Mouse (Mus musculus) neutrophil, adult 5-6 weeks (primary cell): ENCODE measurements around the gene 9430015G10Rik. TPM values are rescaled to one million over a fixed set of nuclear protein-coding genes. Genes with fewer than 3 reads are reported as not detected.

Source experiments
- ATAC-seq: fragments of 151-379, 151-347 bp; 2 replicates; pipeline ENCODE4 v1.8.0; 2017; ENCODE audit warnings: mild to moderate bottlenecking, moderate TSS enrichment; ENCODE audit not compliant: insufficient number of reproducible peaks, poor library complexity, low FRiP score, severe bottlenecking; ENCODE audit errors: extremely low read depth
- total RNA-seq: library from RNA; stranded (forward); fragments of 200-1000 nt; gene quantifications from 2 replicates; pipeline ENCODE4 v1.2.3, GENCODE M21; 2017

Gene 9430015G10Rik
- total RNA-seq, 1 experiment from 2014 or later, result 32.6 TPM

DNA sequence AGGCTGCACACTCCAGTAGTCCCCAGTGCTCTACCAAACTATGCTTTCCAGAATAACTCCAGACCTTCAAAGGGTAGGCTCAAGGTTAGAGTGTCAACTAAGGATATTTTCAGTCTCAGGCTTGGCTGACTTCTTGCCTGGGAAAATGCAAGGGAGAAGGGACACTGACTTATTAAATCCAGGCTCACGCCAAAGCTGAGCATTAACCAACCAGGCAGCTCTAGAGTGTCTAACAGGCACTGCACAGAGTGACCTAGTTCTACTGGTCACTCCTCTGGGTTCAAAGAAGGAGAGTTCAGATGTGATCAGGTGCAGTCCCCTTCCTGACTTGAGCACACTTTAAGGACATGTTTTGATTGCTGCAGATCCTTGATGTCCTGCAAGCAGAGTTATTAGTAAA lies 17.0 kb upstream of the 9430015G10Rik start:
- no peak for ATAC-seq

DNA sequence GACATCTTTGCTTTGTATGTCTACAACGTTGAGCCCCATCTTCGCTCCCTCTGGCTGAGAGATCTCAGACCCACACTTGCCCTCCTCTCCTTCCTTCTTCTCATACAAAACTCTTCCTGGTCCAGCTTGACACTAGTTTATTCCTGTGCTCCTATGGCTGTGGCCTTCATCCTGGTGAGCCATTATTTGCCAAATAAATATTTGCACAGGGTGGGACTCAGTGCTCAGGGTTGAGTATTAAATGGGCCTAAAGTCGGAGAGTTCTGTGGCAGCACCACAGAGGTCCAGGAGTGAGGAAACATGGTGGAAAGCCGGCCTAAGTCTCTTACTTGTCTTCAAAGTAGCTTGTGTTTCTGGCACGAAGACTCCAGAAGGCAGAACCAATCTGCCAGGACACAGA lies 16.0 kb upstream of the 9430015G10Rik start:
- ATAC-seq, result no peak

DNA sequence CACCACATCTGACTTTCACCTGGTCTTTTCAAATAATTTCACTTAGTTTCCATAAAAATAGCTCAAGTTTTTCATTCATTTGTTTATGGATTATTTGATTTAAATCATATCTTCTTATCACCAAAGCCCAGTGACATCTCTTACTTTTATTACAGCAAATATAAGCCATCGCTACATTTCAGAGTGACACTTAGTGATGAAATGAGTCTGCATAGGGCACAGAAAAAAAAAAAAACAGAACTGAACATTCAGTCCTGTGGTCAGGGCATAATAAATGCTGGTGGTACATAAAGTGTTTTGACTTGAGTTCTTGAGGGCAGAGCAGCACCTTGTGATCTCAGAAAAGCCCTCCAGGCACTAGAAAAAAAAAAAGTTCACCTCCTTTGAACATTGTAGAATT lies 13.6 kb upstream of the 9430015G10Rik start:
- ATAC-seq, result no peak

DNA sequence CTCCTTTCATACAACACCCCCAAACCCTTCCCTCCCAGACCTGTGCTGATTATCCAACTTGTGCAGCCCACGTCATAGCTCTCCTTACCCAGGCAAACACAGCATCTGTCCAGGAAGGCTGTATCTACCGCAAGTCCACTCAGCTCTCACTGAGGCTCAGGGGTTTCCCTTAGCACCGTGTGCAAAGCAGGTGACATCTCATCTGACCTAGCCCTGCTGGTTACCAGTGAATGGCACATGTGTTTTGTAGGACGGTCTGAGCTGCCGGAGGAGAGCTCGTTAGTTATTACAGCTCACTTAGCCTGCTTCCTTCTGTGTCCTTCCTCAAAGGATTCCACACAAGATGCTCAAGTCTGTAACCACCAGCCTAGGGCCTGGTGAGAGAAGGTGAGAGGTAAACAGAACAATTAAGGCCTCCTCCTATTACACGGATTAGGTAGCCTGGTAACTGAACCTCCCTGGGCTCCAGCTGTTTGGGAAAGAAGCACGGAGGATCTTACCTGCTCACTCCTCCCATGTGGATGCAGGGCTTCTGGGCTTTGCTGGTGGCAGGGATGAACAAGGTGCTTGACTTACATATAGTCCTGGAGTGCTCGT lies 11.9 kb upstream of the 9430015G10Rik start:
- no peak for ATAC-seq

DNA sequence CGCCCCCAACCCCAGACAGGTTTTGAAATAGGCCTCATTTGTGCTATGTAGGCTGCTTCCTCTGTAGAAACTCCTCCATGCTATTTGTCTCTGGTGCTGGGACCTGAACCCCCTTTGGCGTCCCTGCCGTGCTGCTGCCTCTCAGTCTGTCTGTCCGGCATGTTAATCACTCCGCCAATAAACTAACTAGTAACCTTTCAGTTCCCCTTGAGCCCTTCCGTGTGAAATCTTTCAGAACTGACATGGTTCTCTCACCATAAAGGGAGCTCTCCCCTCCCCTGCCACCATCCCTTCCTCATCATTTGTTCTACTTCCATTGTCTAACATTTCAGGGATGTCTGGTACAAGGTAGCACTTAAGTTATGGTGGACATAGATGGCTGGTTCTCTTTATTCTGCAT lies 10.4 kb upstream of the 9430015G10Rik start:
- ATAC-seq, result no peak

DNA sequence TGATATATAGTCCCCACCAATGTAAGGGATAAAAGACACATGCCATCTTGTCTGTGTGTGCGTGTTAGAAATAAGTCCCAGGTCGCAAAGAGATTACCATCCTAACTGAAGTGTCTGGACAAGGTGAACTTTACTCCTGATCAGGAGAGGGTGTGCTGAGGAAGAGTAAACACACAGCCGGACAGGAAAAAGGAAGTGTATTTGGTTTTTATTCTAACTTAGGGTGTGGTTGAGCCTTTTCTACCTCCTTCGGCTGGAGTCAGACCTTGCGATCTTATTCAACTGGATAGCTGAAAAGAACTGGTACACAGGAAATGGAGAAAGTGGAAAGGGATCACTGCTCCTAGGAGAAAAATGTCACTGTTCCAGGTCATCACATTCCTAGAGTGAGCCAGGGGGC lies 9.3 kb upstream of the 9430015G10Rik start:
- no peak for ATAC-seq

DNA sequence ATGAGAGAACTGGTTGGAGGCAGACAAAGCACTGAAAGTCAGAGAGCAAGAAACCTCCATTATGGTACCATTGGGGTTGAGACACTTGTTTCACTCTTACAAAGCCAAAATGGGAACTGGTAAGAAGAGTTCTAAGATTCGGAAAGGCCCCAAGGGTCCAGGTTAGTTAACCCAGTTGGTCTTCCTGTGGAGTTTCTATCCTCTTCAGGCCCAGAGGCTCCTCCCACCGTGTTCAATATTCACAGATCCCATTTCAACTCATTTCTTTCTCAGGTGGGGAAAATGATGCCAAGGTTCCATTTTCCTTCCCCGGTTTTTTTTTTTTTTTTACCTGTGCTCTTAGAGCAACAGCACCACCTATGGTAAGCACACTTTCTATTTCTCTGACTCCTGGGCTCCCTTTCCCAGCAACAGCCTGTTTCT lies 8.3 kb upstream of the 9430015G10Rik start:
- ATAC-seq, result no peak

DNA sequence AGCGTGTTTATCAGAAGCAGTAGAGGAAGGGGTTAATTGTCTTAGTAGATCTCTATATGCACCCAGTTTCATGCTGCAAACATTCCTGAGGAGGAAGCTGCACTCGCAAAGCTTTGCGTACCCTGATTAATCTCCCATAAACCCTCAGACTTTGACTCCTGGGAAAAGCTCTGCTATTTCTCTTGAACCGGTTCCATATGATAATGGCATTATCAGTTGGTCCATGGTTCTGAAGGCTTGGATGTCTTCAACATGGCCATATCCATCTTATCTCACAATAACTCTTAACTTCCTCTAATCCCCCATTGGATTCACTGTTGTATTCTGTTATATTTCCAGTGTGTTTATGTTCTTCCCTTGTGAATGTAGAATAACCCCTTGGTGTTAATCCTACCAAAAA lies 6.4 kb upstream of the 9430015G10Rik start:
- ATAC-seq, result no peak

DNA sequence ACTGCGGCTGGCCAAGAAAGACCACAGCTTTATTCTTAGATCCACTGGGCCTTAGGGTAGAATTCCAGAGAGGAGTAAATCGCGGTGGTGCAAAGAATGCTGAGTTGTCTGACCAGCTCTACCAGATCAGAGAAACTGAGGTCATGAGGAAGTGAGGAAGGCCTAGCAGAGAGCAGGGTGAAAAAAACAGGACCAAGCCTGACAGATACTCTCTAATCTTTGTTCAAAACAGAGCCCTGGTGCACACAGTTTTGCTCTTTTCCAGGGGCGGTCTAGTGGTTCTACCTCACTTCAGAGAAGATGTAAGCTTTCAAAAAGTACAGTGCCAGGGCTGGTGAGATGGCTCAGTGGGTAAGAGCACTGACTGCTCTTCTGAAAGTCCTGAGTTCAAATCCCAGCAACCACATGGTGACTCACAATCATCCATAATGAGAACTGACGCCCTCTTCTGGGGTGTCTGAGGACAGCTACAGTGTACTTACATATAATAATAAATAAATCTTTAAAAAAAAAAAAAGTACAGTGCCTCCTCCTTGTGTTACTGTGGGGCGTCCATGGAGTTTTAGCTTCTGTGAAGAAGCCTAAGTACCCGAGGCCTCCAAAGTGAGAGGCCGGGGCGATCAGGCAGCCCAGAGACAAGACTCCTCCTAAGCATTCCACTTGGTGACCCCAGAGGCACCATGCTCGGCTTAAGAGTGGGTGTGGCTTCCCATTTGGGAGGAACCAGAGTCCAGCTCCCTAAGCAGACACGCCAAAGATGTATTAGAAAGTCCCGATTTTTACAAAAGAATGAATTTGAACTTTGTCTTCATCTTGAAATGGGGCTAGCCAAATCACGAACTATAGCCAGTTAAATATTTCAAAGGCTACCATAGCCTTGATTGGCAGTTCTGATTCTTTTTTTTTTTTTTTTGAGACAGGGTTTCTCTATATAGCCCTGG lies 906 bp upstream of the 9430015G10Rik start:
- ATAC-seq, result no peak

DNA sequence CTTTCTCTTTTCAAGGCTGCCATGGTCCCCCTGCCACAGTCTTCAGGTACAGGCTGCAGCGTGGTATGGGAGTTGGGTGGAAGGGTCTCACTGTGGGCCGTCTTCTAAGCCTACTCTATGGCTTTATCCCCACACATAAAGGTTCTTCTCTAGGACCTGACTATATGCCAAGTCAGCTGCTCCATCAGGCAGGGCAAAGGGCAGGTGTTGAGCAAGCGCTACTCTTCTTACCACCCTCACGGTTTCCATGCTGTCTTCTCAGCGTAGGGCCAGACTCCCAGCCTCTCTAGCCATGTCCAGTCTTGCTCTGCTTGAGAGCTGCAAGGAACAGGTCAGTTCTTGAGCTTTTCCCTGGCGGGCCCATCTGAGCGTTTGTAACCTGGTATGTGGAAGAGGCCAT lies 14.3 kb downstream of the 9430015G10Rik start:
- no peak for ATAC-seq

DNA sequence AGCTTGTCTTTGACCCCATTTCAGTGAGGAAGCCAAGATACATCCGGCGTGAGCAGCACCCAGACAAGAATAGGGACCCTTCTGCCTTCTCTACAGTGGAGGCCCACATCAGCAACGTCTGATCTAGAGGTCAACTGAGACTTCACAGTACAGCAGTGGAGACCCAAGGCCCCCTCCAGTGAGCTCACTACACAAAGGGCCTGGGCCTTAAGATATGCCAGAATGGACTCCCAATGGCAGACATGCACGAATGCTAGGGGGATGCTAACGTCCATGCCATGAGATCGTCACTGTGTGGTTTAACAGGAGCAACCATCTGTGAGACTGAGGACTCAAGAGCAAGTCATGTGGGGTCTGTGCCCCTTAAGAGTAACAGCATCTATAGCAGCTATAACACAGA lies 15.6 kb downstream of the 9430015G10Rik start:
- ATAC-seq, result no peak

DNA sequence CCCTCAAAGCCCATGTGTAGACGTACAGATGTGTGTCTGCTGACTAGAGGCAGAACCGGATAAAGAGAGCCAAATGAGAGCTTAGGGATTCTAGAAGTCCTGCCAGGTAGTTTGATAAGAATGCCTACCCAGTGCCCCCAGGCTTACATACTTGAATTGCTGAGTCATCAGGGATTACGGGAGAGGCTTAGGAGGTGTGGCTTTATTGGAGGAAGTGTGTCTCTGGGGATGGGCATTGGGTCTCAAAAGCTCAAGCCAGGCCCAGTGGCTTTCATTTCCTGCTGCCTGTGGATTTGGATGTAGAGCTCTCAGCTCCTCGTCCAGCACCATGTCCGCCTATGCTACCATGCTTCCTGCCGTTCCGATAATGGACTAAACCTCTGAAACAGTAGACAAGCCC lies 17.1 kb downstream of the 9430015G10Rik start:
- ATAC-seq, result no peak

DNA sequence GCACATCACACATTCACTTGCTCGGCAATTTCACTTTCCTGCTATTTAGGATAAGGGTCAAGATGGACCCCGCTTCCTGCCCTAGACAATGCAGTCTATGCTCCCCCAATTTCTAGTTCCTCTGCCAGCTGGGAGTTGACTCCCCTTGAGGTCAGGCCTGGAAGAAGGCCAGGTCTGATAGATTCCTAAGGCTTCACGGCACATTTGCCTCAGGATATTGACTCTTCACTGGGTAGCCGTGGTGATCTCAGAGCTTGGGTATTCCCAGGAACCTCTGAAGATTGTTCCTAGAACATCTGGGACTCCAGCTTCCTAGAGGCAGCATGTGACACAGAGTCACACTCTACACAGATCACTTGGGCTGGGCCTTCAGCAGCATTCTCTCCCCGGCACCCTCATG lies 19.0 kb downstream of the 9430015G10Rik start:
- ATAC-seq, result no peak

DNA sequence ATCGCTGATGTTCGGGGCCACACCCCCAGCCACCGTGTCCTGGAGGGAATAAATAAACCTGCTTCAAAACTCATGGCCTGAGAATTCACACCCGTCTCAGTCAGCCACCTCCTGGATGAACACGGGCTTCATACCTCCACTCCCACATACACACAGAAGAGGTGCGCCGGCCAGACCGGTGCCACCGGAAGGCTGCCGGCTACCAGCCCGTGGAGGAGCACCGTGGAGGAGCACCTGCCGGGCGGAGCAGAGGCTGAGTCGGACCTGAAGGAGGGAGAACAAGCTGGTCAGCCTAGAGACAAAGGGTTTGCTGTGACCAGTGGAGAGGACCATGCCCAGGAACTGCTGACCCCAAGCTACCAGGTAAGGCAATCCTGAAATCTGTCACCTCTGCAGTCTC lies 20.7 kb downstream of the 9430015G10Rik start, which contains the start of gene Rnf223:
Gene Rnf223, plus strand, starts transcription at position 78 of the 400 bp plus-strand sequence.
- no peak for ATAC-seq

DNA sequence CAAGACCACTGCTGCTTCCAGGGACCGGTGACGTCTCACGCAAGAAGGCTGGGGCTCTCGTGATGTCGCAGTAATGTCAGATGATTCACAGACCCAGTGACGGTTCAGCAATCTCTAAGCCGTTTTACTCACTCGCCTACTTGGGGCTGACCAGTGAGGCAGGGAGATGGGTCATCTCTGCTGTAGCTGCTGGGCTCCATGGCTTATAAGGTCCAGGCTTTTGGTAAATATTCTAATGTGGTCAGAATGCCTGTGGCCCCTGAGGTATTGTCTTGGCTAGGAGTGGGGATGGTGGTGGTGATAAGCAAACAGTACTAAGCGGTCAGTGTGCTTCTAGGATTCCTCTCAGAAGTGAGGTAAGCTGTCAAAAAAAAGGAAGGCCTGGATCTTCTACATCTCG lies 21.2 kb downstream of the 9430015G10Rik start:
- ATAC-seq, result no peak

DNA sequence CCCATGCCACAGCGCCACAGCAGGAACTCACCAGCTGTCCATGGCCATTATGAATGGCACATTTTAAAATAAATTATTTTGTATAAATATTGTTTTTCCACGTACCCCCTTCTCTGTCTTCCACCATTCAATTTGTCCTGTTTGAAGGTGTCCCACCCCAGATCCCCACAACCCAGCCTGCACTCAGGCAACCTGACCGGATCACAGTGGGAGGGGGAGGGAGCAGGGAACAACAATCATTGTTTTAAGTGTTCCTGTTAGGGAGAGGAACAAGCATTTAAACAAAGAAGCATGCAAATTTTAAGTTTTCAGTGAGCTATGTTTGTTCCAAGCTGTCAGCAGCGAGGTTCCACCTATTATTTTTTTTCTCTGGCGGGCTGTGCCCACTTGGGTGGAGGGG lies 23.6 kb downstream of the 9430015G10Rik start:
- ATAC-seq, result no peak

DNA sequence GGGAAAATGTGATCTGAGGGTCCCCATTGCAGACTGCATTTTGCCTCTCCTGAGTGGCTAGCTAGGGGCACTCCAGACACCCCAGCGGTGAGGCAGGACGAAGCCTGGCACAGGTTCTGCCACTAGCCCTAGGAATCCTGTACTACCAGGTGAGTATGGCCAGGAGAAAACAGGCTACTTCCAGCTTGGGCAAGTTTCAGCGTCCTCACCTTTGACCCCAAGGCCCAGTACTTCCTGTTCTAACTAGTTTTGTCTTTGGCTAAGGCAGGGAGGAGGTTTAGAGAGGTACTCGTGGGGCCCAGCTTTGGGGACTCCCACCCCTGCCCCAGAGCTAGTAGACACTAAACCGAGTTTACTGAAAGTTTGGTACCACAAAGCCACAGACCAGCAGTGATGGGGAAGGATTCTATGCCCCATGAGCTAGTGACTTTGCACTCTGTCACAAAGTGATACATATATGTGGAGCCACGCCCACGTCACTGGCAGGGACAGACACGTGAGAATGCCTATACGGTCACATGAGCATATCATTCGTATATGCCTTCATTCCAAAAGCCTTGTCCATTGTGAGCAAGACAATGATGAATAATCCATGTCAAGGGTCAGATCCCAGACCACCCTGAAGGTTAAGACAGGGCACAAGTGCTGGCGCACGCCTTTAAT lies 24.3 kb downstream of the 9430015G10Rik start:
- ATAC-seq, result no peak

DNA sequence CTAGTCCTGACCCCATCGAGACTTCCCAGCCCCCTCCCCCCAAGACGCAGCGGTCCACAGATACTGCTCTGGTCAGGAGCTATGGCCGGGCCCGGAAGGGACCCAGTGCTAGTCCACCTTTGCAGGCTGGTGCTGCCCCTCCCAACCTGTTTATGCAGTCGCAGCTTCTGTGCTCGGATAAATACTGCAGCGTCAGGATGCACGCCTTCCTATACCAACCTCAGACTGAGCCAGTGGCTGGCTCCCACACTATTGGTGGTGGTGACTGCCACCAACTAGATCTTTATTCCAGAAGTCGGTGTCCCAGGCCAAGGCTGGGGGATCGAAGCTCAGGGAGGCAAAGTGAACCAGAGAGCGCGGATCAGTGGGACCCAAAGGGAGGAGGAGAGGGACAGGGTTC lies 25.3 kb downstream of the 9430015G10Rik start:
- no peak for ATAC-seq

DNA sequence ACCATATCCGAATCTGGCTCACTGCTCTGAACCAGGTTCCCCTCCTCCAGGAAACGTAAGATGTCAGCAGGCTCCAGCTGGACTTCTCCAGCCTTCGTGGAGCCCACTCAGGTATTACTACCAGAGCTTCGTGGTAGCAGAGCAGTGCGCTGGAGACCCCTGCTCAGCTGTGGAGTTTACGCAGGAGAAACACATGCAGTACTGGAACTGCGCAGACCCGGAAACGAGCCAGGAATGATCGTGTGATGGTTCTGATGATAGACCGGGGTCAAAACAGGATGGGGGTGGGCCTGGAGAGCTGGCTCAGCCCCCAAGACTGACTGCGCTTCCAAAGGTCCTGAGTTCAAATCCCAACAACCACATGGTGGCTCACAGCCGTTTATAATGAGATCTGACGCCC lies 26.0 kb downstream of the 9430015G10Rik start:
- ATAC-seq, result no peak
